Mouse (Mus musculus): ENCODE results near the gene Rab8a. TPM values are rescaled to one million over a fixed set of nuclear protein-coding genes. Genes with fewer than 3 reads are reported as not detected.
A peak's percentile ranks its signal among the peaks of the same experiment; 100 is the strongest.

The Rab8a gene
- total RNA-seq, 2 experiments from 2014 or later, result 34.3 to 329 TPM

- ATAC-seq (replicated peaks; ENCODE audit: poor library complexity), result peak; percentile 48
Observed at GRCm38 (mm10) chr8:72146056-72146455, 14.9 kb upstream of the Rab8a start.

DNA sequence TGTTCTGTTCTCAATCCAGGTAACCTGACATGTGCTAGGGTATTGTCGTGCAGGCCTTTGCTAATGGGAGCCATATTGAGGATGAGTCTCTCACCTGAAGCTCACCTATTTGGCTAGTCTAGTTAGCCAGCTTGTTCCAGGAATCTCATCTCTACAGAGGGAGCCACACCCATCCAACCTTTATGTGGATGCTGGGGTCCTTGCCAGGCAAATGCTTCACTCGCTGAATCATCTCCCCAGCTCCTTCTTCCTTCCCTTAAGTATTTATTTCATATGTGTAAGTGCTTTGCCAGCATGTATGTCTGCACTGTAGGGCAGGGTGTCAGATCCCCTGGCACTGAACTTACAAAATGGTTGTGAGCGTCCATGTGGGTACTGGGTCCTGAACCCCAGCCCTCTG lies 14.4 kb upstream of the Rab8a start:
- ATAC-seq (replicated peaks; ENCODE audit: poor library complexity), result no peak

DNA sequence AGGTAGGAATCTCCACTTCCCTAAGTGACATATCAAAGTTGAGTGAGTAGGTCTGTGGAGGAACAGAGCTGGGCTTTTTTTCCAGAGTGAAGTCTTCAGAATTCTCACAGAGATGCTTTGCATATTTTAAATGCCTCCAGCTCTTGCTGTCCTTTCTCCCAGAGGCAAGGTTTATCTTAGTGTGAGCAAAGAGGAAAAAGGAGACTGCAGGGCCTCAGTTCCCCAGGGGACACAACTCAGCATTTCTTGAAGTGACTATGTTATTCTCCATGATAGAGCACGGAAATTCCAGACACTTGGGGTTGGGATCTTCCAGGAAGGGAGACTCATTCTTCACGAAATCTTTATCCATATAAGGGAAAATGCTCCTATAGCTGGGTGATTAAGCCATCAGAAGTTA lies 13.7 kb upstream of the Rab8a start:
- ATAC-seq (replicated peaks; ENCODE audit: poor library complexity), result no peak

DNA sequence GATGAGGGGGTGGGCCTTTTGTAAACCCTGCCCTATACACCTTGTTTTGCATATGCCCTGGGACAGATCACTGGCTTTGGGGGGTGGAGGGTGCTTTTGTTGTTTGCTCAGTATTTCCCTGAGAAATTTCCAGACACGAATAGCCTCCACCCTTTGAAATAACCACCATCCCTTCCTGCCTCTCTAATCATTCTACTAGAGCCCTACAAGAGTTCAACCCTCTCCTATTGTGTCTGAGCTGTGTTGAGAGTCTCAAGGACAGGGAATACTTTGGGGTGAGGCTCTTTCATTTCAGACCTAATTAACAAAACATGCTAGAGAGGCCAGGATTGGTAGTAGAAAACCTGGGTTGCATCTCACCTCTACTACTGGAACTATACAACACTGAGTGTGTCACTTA lies 11.9 kb upstream of the Rab8a start:
- no peak for ATAC-seq (replicated peaks; ENCODE audit: poor library complexity)

- ATAC-seq (replicated peaks; ENCODE audit: poor library complexity), result peak; percentile 88
Observed at GRCm38 (mm10) chr8:72151418-72152078, 9.5 kb upstream of the Rab8a start.

DNA sequence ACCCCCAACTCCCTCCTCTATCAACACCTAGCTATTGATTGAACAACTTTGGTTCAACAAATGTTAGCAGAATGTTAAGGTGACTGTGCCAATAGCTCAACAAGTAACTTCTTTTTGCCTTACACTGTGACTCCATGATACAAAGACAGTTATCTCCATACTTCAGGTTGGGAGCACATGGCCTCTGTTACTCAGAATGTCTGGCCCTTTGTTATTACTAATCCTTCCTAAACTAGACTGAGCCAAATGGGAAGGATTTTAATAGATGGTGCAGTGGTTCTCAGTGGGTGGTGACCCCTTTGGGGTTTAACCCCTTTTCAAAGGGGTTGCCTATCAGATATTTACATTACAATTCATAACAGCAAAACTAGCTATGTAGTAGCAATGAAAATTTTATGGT lies 7.6 kb upstream of the Rab8a start:
- ATAC-seq (replicated peaks; ENCODE audit: poor library complexity), result no peak

- no peak for ATAC-seq (replicated peaks; ENCODE audit: poor library complexity)
Observed at GRCm38 (mm10) chr8:72158096-72158495, 2.9 kb upstream of the Rab8a start.

- ATAC-seq (replicated peaks; ENCODE audit: poor library complexity), result no peak
Observed at GRCm38 (mm10) chr8:72158726-72159125, 2.3 kb upstream of the Rab8a start.

DNA sequence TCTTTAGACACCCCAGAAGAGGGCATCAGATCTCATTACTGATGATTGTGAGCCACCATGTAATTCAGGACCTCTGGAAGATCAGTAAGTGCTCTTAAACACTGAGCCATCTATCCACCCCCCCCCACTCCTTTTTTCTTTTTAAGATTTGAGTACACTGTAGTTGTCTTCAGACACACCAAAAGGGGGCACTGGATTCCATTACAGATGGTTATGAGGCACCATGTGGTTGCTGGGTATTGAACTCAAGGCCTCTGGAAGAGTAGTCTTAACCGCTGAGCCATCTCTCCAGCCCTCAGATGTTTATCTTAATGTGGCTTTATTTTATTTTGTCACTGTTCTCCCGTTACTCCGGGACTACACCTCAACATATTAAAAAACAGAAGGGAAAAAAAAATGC lies 993 bp upstream of the Rab8a start:
- no peak for ATAC-seq (replicated peaks; ENCODE audit: poor library complexity)

- ATAC-seq (replicated peaks; ENCODE audit: poor library complexity), result no peak
Observed at GRCm38 (mm10) chr8:72162821-72163220, 1.8 kb downstream of the Rab8a start.

DNA sequence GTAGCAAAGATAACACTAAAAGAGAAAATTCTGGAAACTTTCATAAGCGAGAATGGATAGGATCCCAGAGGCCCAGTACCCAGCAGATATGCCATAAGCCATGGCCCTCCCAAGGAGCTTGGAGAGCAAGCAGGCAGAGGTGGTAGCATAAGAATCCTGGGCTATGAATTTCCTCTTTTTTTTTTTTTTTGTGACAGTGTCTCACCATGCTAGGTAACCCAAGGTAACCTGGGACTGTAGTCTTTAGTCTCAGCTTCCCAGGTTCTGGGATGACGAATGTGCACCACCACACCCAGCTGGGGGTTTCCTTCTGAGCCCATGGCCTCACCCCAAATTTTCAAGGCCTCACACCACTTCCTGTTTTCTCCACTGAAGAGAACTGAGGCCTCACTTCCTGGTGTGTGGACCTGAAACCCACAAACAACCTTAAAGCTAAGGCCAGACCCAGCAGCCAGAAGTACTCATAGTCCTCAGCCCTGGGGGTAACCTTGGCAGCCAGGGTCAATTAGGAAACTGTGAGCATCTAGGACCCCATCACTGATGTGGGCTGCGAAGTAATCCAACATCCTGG lies 8.2 kb downstream of the Rab8a start:
- peak; percentile 92 for ATAC-seq (replicated peaks; ENCODE audit: poor library complexity)

- ATAC-seq (replicated peaks; ENCODE audit: poor library complexity), result no peak
Observed at GRCm38 (mm10) chr8:72169681-72170249, 8.8 kb downstream of the Rab8a start.

DNA sequence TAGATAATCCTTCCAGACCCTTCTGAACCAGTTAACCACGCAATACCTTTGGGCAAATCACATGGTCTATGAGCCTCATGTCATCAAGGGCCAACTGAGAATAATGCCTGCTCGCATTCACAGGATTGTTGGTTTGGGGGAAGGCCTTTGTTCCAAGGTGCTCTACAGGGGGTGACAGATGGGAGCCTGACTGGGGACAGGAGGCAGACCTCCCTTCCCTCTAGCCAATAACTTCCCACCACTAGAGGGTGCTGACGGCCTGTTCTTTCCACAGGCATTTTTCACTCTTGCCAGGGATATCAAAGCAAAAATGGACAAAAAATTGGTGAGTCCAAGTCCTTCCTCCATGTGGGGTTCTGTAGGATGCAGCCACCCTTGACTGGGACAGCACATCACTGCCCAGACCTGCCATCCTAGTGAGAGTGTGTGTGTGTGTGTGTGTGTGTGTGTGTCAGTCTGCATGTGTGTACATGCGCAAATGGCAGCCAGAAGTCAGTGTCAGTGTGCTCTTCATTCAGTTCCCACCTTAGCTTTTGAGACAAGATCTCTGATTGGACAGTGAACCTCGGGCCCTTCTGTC lies 16.4 kb downstream of the Rab8a start:
- ATAC-seq (replicated peaks; ENCODE audit: poor library complexity), result peak; percentile 95

DNA sequence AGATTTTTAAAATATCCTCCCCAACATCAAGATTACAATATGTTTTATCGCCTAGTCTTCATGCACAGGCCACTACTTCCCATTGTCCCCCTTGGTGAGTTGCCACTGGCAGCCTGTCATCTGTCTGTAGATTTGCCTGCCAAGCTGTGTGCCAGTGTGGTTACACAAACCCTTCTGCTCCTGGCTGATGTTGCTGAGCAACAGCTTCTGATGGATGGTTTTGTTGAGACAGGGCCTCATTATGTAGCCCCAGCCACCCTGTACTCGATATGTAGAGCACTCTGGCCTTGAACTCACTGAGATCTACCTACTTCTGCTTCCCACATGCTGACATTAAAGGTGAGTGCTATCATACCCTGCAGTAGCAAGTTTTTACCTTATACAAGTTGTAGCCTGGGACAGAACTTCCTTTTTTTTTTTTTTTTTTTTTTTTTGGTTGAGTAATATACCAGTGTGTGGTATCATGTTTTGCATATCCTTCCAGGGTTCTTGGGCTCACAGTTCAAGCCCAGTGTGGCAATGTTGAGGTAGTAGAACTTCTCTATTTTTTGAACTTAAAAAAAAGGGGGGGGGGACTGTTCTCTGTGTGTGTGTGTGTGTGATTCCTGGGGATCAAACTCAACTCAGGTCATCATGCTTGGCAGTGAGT lies 22.7 kb downstream of the Rab8a start:
- peak; percentile 90 for ATAC-seq (replicated peaks; ENCODE audit: poor library complexity)

DNA sequence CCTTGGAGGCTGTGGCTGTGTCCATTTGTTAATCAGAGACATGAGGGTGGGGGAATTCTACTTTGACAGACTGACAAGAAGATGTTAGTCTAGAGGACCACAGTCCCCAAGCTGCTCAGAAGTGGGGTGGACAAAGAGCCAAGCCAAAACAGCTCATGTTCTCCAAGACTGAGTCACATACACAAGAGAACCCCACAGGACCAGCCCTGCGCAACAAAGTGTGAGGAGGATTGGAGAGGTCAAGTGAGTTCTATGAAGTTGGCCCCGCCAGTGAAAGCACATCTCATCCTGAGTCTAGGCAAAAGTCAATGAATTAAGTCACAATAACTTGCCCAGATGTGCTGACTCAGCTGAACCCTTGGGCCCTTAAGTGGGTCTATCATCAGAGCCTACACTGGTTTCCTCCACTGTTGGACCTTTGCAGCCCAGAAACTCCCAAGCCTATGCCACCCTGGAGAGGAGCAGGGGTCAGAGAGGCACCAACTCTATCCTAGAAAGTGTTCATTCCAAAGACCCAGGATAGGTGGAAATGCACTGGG lies 26.9 kb downstream of the Rab8a start:
- no peak for ATAC-seq (replicated peaks; ENCODE audit: poor library complexity)

- peak; percentile 95 for ATAC-seq (replicated peaks; ENCODE audit: poor library complexity)
Observed at GRCm38 (mm10) chr8:72189417-72190214, 28.6 kb downstream of the Rab8a start, which contains the start of gene Hsh2d. Gene Hsh2d (plus strand): TSS chr8:72189638.

- ATAC-seq (replicated peaks; ENCODE audit: poor library complexity), result peak; percentile 59
Observed at GRCm38 (mm10) chr8:72190215-72190539, 29.2 kb downstream of the Rab8a start.

DNA sequence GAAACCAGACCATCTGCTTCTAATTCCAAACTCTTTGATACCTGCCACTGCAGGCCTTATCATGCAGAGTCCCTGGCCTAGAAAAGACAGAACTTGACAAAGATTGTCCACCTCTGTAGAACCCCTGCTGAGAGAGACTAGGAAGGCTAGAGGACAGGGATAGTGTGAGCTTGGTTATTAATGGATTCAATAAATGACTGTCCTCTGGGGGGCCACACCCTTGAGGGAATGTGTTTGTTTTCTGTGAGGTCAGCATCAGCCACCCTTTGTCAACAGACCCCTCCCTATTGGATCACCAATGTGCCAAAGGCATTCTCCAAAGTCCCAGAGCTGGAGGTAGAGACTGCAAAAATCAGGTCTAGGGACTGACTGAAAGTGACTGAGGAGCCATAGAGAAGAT lies 31.1 kb downstream of the Rab8a start:
- ATAC-seq (replicated peaks; ENCODE audit: poor library complexity), result no peak

GRCm38 (mm10) chr8:72197997-72198396 lies 37.0 kb downstream of the Rab8a start:
- ATAC-seq (replicated peaks; ENCODE audit: poor library complexity), result peak; percentile 68

GRCm38 (mm10) chr8:72208582-72208981 lies 47.6 kb downstream of the Rab8a start:
- 0 out of 2 replicates have a peak, but pooled peaks have one; percentile 15 for ATAC-seq (replicated peaks; ENCODE audit: poor library complexity)

GRCm38 (mm10) chr8:72210222-72210621 lies 49.2 kb downstream of the Rab8a start:
- ATAC-seq (replicated peaks; ENCODE audit: poor library complexity), result no peak
